Mouse (Mus musculus): Measurements from ENCODE around the gene S100a4. TPM values are rescaled to one million over a fixed set of nuclear protein-coding genes. Genes with fewer than 3 reads are reported as not detected.

Gene S100a4
- total RNA-seq, 2 experiments from 2014 or later: 3.7 to 4.0 TPM

DNA sequence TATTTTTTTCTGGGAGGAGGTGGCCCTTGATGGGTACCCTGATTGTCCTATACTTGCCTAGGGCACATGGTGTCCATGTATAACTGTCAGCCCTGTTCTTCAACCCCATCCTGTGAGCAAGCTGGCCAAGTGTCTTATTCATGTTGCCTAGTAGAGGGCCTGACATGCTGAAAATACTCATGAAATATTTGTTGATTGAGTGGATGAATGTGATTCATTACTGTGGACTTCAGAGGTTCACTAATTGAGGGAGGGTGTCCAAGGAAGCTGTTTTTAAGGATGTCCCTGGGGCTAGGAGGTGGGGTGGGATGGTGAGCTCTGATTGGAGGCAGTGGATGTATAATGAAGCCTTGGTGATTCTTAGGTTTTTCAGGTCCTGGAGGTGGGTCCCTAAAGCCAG lies 50.1 kb downstream of the S100a4 start, which contains the start of gene S100a7a:
Gene S100a7a (plus strand): TSS at position 301 of the 400 bp plus-strand sequence.
- no peak for DNase-seq (ENCODE audit: low spot score in 2 of 2)
- intact Hi-C loops (cut with DNase I): loop anchor here (2.0 to 5.0 kb wide), 3 partner anchors 36 to 159 kb away; partner anchors contain the start of genes S100a1 and S100a13

Other genes starting within 250 kb of the S100a4 start
- 1 to 10 TPM; 4.8 to 6.2 TPM for gene Slc27a3, start 213.8 kb upstream of the S100a4 start, total RNA-seq (2021)
- gene Ints3, start 170.1 kb upstream of the S100a4 start, total RNA-seq (2021): 10 to 100 TPM; 57.6 to 70.1 TPM
- 1 to 10 TPM; 2.5 to 4.2 TPM for gene Npr1, start 137.9 kb upstream of the S100a4 start, total RNA-seq (2021)
- gene Ilf2, start 127.6 kb upstream of the S100a4 start, total RNA-seq (2021): 10 to 100 TPM; 73.5 to 82.2 TPM
- gene Snapin, start 112.7 kb upstream of the S100a4 start, total RNA-seq (2021): 10 to 100 TPM; 52.8 to 54.7 TPM
- 100 to 1,000 TPM; 160 to 168 TPM for gene Chtop, start 94.3 kb upstream of the S100a4 start, total RNA-seq (2021)
- 100 to 1,000 TPM; 118 to 137 TPM for gene S100a1, start 89.4 kb upstream of the S100a4 start, total RNA-seq (2021)
- 10 to 100 TPM; 20.9 to 21.8 TPM for gene S100a13, start 89.3 kb upstream of the S100a4 start, total RNA-seq (2021)
- gene S100a14, start 76.9 kb upstream of the S100a4 start, total RNA-seq (2021): under 1 TPM; 0.34 to 0.44 TPM
- gene S100a16, start 66.5 kb upstream of the S100a4 start, total RNA-seq (2021): 10 to 100 TPM; 79.4 to 89.8 TPM
- 1 to 10 TPM in 1 of 2 experiments, under 1 TPM in 1; 0.88 to 1.4 TPM for gene S100a3, start 43.2 kb upstream of the S100a4 start, total RNA-seq (2021)
- not detected for gene S100a2, start 13.5 kb upstream of the S100a4 start, total RNA-seq (2021)
- not detected for gene Gm42674, start 1.9 kb upstream of the S100a4 start, total RNA-seq (2021)
- not detected for gene S100a5, start 4.8 kb downstream of the S100a4 start, total RNA-seq (2021)
- gene S100a6, start 9.1 kb downstream of the S100a4 start, total RNA-seq (2021): 10 to 100 TPM; 28.7 to 30.9 TPM
- gene S100a7a, start 50.2 kb downstream of the S100a4 start, total RNA-seq (2021): under 1 TPM; 0.57 to 0.59 TPM
- gene S100a8, start 65.2 kb downstream of the S100a4 start, total RNA-seq (2021): 1 to 10 TPM in 1 of 2 experiments, not detected in 1; 1.5 TPM
- not detected for gene S100a9, start 92.0 kb downstream of the S100a4 start, total RNA-seq (2021)
- not detected for gene Pglyrp4, start 123.1 kb downstream of the S100a4 start, total RNA-seq (2021)
- not detected for gene Gm5849, start 174.1 kb downstream of the S100a4 start, total RNA-seq (2021)

Measured in left cerebral cortex, postnatal 36 days (tissue).